Mouse (Mus musculus) midbrain, postnatal 0 days (tissue): ENCODE measurements around the gene Asb17. TPM values are rescaled to one million over a fixed set of nuclear protein-coding genes. Genes with fewer than 3 reads are reported as not detected.
A peak's percentile ranks its signal among the peaks of the same experiment; 100 is the strongest.
"Not testable (repeated sequence)": the region's sequence is repeated elsewhere in the genome, so short reads cannot be mapped to it uniquely, and the experiment has no call there.

Experiments used
- ATAC-seq: fragments of 200-750 bp; cut with Nextera tagmentation; 2 replicates; pipeline ENCODE4 v1.8.0; 2017; ENCODE audit warnings: moderate number of reproducible peaks, mild to moderate bottlenecking, moderate TSS enrichment, moderate library complexity; ENCODE audit not compliant: low FRiP score
- DNase-seq: peaks from one replicate; pipeline ENCODE4 v3.0.0-alpha.2; 2015; ENCODE audit warnings: low spot score
- H3K27ac ChIP-seq: fragments of 300-500 bp; sonication (generic); 2 replicates; pipeline ENCODE4 v1.5.1; 2014; ENCODE audit warnings: low read depth, mild to moderate bottlenecking, low read length, mixed read lengths
- H3K27me3 ChIP-seq: fragments of 300-500 bp; sonication (generic); 2 replicates; pipeline ENCODE4 v1.6.1; 2014; ENCODE audit warnings: low read length, control low read depth, mixed read lengths; ENCODE audit not compliant: insufficient read depth
- H3K36me3 ChIP-seq: fragments of 300-500 bp; sonication (generic); 2 replicates; pipeline ENCODE4 v1.6.1; 2014; ENCODE audit warnings: low read length, control low read depth, mixed read lengths; ENCODE audit not compliant: insufficient read depth
- H3K4me1 ChIP-seq: fragments of 300-500 bp; sonication (generic); 2 replicates; pipeline ENCODE4 v1.6.1; 2014; ENCODE audit warnings: mild to moderate bottlenecking, control low read depth, antibody characterized with exemption, low read length, mixed read lengths; ENCODE audit not compliant: insufficient read depth
- H3K4me2 ChIP-seq: fragments of 300-500 bp; sonication (generic); 2 replicates; pipeline ENCODE4 v1.6.1; 2014; ENCODE audit warnings: low read depth, mild to moderate bottlenecking, low read length, mixed read lengths; ENCODE audit not compliant: poor library complexity, severe bottlenecking
- H3K4me3 ChIP-seq: fragments of 300-500 bp; sonication (generic); 2 replicates; pipeline ENCODE4 v1.5.1; 2014; ENCODE audit warnings: low read depth, mild to moderate bottlenecking, low read length, moderate library complexity
- H3K9ac ChIP-seq: fragments of 300-500 bp; sonication (generic); replicated peaks from 2 replicates; pipeline ENCODE4 v1.6.1; 2014; ENCODE audit warnings: mild to moderate bottlenecking, low read length, moderate library complexity, mixed read lengths; ENCODE audit not compliant: poor library complexity, severe bottlenecking
- H3K9me3 ChIP-seq: fragments of 300-500 bp; sonication (generic); 2 replicates; pipeline ENCODE4 v1.6.1; 2016; ENCODE audit warnings: low read length, control low read depth
- CTCF ChIP-seq: IDR thresholded peaks from 2 replicates; pipeline ENCODE4 v1.5.1; 2016; ENCODE audit warnings: antibody characterized with exemption, mild to moderate bottlenecking
- WGBS: fragments of 180-500 bp; shearing (Covaris S2); extraction: QIAGEN DNeasy Blood & Tissue Kit; methylation state at CpG from one replicate; pipeline ENCODE4 v1.1.7; 2014; 5-methylcytosine and 5-hydroxymethylcytosine counted together
- polyA plus RNA-seq: library from polyadenylated mRNA; unstranded; fragments of >200 nt; fragmentation: Nextera tagmentation; extraction: Ambion mirVana; gene quantifications from 2 replicates; pipeline ENCODE4 v1.2.1, GENCODE M21; 2015
- total RNA-seq: library from RNA; depleted of rRNA; stranded (reverse); fragments of >200 nt; gene quantifications from 2 replicates; pipeline ENCODE4 v1.2.3, GENCODE M21; 2014

The Asb17 gene
- total and polyA plus RNA-seq, 2 experiments from 2014 or later: 0.07 to 0.44 TPM

- no peak overlapping the region for H3K4me2 ChIP-seq
Observed at GRCm38 (mm10) chr3:153817376-153817890, 26.6 kb upstream of the Asb17 start.

DNA sequence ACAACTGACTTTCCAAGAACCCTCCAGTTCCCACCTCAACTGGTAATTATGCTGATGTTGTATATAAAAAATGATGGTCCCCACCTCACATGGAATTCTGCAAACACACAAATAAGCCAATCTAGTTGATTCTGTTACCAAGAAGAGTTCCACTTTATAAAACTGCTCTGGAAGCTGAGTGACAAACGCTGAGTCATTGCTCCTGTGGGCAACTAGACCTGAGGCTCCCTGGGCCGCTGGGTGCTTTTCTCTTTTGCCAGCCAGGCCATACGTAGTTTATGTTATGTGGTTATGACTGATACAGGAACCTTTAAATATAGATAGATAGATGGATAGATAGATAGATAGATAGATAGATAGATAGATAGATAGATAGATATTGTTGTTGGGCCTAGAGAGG, 25.3 kb upstream of the Asb17 start:
- 100% methylated on average over 3 of the region's 3 CpGs for whole genome bisulfite sequencing

More at GRCm38 (mm10) chr3:153817376-153817890, 26.6 kb upstream of the Asb17 start:
- Histone ChIP-seq H3K9ac (no peak overlapping the region), H3K4me3 (no peak overlapping the region), H3K4me1 (no peaks in the 10 kb centered on the region), H3K27ac (no peak overlapping the region), H3K36me3 (no peaks in the 10 kb centered on the region), H3K27me3 (no peaks in the 10 kb centered on the region), H3K9me3 (0 out of 2 replicates have a peak, but pooled peaks cover 2% of the 10 kb centered on the region)
- WGBS: 92% methylated on average over 9 of the region's 9 CpGs
- ATAC-seq (no peak), DNase-seq (no peak)
- no peak for TF ChIP-seq CTCF

DNA sequence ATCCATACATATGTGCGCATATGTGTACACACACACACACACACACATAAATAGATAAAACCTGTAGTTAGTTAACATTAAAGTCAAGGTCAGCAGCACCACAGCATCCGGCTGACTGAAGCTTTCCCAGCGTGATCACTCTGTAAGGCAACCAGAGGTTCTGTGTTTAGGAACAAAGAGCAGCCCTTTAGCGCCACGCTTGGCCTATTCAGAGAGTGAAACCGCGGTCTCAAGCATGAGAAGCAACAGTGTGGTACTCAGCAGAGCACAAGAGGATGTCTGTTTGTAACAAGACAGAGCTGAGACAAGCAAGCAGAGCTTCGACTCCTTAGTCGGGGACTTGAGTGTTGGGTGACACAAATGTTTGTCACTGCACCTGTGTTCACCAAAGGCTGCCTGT, 24.6 kb upstream of the Asb17 start:
- TF ChIP-seq CTCF: peak; percentile 41
- Histone ChIP-seq H3K4me2 (no peak overlapping the region), H3K27ac (no peak overlapping the region), H3K4me3 (no peak overlapping the region), H3K36me3 (no peaks in the 10 kb centered on the region), H3K9ac (no peak overlapping the region), H3K4me1 (no peaks in the 10 kb centered on the region), H3K9me3 (0 out of 2 replicates have a peak, but pooled peaks cover 2% of the 10 kb centered on the region), H3K27me3 (no peaks in the 10 kb centered on the region)
- WGBS: 60% methylated on average over 9 of the region's 9 CpGs
- peak; percentile 57 for DNase-seq
- ATAC-seq: no peak

More for the DNA sequence above, 25.3 kb upstream of the Asb17 start:
- Histone ChIP-seq H3K27me3 (no peaks in the 10 kb centered on the region), H3K4me1 (no peaks in the 10 kb centered on the region), H3K9ac (no peak overlapping the region), H3K36me3 (no peaks in the 10 kb centered on the region), H3K4me3 (no peak overlapping the region), H3K27ac (no peak overlapping the region), H3K4me2 (no peak overlapping the region), H3K9me3 (0 out of 2 replicates have a peak, but pooled peaks cover 2% of the 10 kb centered on the region)
- no peak for TF ChIP-seq CTCF
- DNase-seq (no peak), ATAC-seq (no peak)

- DNase-seq: peak; percentile 13
- Histone ChIP-seq H3K9ac (no peak overlapping the region), H3K4me3 (no peak overlapping the region), H3K9me3 (no peaks in the 10 kb centered on the region), H3K27ac (no peak overlapping the region), H3K27me3 (no peaks in the 10 kb centered on the region), H3K4me1 (no peaks in the 10 kb centered on the region), H3K4me2 (no peak overlapping the region), H3K36me3 (no peaks in the 10 kb centered on the region)
- TF ChIP-seq CTCF: no peak
- ATAC-seq: no peak
- WGBS: 55% methylated on average over 11 of the region's 11 CpGs
Observed at GRCm38 (mm10) chr3:153823671-153824515, 20.1 kb upstream of the Asb17 start.

- Histone ChIP-seq H3K36me3 (no peaks in the 10 kb centered on the region), H3K4me3 (no peak overlapping the region), H3K4me1 (no peaks in the 10 kb centered on the region), H3K9ac (no peak overlapping the region), H3K27me3 (no peaks in the 10 kb centered on the region), H3K4me2 (no peak overlapping the region), H3K27ac (no peak overlapping the region), H3K9me3 (no peaks in the 10 kb centered on the region)
- WGBS: 93% methylated on average over 10 of the region's 10 CpGs
- TF ChIP-seq CTCF: no peak
- ATAC-seq (no peak), DNase-seq (no peak)
Observed at GRCm38 (mm10) chr3:153825197-153825596, 18.8 kb upstream of the Asb17 start.

DNA sequence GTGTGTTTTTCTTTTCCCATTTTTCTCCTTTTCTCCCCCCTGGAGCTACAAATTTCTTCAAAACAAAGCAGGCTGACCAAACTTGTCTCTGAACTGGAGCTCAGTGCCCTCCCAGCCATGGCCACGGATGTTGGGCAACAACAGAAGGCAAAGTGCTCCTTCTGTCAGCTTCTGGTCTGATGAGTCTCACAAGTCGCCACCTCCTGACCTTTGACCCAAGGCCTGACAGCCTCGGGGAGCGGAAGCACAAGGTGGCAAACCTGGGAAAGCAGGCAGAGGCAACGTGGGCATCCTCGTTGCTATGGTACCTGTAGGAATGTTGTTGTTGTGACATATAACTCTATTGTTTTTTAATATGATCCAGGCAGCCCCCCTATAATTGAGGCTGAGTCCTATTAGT, 17.4 kb upstream of the Asb17 start:
- no peaks in the 10 kb centered on the region for H3K36me3 ChIP-seq
- H3K4me3 ChIP-seq: no peak overlapping the region
- no peak for ATAC-seq
- no peaks in the 10 kb centered on the region for H3K9me3 ChIP-seq
- no peak overlapping the region for H3K27ac ChIP-seq
- H3K4me2 ChIP-seq: no peak overlapping the region
- no peak for TF ChIP-seq CTCF
- WGBS: 34% methylated on average over 6 of the region's 6 CpGs
- no peak for DNase-seq
- no peaks in the 10 kb centered on the region for H3K4me1 ChIP-seq
- no peak overlapping the region for H3K9ac ChIP-seq
- H3K27me3 ChIP-seq: no peaks in the 10 kb centered on the region

DNA sequence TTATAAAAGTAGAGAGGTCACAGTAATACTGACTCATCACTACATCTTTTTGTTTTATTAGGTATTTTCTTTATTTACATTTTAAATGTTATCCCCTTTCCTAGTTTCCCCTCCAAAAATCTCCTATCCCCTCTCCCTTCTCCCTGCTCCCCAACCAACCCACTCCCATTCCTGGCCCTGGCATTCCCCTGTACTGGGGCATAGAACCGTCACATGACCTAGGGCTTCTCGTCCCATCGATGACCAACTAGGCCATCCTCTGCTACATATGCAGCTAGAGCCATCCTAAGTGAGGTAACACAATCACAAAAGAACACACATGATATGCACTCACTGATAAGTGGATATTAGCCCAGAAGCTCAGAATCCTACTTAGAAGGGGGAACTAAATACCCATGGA, 14.2 kb upstream of the Asb17 start:
- H3K4me3 ChIP-seq, H3K9ac ChIP-seq, H3K4me2 ChIP-seq, H3K27ac ChIP-seq, H3K4me1 ChIP-seq, DNase-seq, H3K27me3 ChIP-seq, ATAC-seq, H3K9me3 ChIP-seq, H3K36me3 ChIP-seq: not testable (repeated sequence)
- WGBS: 94% methylated on average over 3 of the region's 3 CpGs
